Mouse (Mus musculus) liver, embryonic 14.5 days (tissue): ENCODE results near the gene Frmd5.

Source experiments
- CTCF ChIP-seq: IDR thresholded peaks from 2 replicates; pipeline ENCODE4 v1.5.1; 2016; ENCODE audit warnings: antibody characterized with exemption, low read depth, control low read depth
- EP300 ChIP-seq: IDR thresholded peaks from 2 replicates; pipeline ENCODE4 v1.6.1; 2016; ENCODE audit warnings: antibody characterized with exemption, low read depth

DNA sequence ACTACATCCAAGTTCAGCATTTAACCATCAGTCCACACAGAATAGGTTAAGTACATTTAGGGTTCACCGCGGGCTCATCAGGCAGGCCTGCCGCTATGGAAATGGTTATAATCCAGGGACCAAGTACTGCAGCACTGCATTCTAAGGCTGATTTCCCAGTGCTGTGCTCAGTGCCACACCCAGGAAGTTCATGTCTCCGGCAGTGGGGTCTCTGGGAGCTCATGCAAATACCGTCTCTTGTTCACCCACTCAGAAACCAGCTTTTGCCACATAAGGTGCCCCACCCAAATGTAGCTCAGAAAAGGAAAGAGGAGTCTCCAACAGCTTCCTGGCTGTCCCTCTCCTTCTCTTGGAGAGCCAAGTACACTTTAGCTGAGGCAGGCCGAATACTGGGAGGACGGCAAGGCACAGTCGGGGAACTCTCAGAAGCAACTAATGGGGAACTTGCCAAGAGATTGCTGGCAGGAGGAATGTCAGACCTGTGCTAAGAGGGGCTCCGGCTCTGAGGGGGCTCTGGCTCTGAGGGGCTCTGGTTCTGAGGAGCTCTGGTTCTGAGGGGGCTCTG, 232.7 kb downstream of the Frmd5 start:
- TF ChIP-seq CTCF (no peak), EP300 (no peak)
